Mouse (Mus musculus): ENCODE results near the gene Rhbg. TPM values are rescaled to one million over a fixed set of nuclear protein-coding genes. Genes with fewer than 3 reads are reported as not detected.
"Not testable (repeated sequence)": the region's sequence is repeated elsewhere in the genome, so short reads cannot be mapped to it uniquely, and the experiment has no call there.

Rhbg gene
- polyA plus RNA-seq, 1 experiment: 94.4 TPM

DNA sequence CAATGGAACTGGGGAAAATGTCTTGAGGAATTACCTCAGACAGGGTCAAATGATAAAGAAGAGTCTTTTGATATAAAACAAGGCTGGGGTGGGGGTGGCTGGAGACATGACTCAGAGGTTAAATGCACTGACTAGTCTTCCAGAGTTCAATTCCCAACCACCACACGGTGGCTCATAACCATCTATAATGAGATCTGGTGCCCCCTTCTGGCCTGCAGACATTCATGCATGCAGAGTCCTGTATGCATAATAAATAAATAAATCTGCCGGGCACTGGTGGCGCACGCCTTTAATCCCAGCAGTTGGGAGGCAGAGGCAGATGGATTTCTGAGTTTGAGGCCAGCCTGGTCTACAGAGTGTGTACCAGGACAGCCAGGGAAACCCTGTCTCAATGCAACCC, 37.5 kb upstream of the Rhbg start:
- 32% methylated on average over 4 of the region's 4 CpGs for WGBS
- H3K4me3 ChIP-seq (ENCODE audit: insufficient read depth, low read depth, low read length): no peak overlapping the region
- TF ChIP-seq CTCF (conservative IDR thresholded peaks at IDR 0.05; ENCODE audit: insufficient read depth, insufficient read length, low read depth, low read length): peak; percentile 47
- TF ChIP-seq POLR2A (IDR thresholded peaks at IDR 0.05; ENCODE audit: low read depth, low read length): no peak
- H3K27me3 ChIP-seq (replicated peaks; ENCODE audit: control insufficient read depth, insufficient read depth, low read length): no peaks in the 10 kb centered on the region
- peak; percentile 34 for DNase-seq
- no peaks in the 10 kb centered on the region for H3K36me3 ChIP-seq (ENCODE audit: control insufficient read depth, insufficient read depth, low read length)
- peaks cover 3% of the 10 kb centered on the region; the same call in 1 of the 2 replicates for H3K4me1 ChIP-seq (ENCODE audit: control insufficient read depth, insufficient read depth, low read length)
- H3K27ac ChIP-seq (ENCODE audit: insufficient read depth, low read depth, low read length): no peak overlapping the region

DNA sequence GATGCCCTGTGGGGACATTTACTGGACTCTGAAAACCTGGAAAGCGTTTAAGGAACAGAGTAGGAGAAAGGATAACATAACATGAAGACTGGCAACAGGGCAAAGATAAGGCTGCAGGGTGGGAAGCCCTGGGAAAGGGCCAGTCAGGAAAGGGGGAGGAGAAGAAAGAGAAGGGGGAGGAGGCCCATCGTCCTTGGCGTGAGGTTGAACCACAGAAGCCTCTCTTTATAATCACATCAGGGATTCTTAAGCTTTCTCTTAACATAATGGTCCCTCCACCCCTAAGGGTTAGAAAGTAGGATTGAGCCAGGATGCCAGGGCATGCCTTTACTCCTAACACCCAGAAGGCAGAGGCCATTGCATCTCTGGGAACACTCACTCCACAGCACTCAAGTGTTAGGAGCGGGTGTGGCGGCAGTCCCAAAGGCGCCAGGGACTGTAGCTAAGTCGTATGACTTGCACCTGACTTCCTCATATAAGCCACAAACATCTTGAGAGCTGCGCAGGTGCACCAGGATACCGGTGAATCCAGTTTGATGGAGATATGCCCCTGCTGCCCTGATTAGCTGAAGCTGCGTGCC, 33.7 kb upstream of the Rhbg start:
- DNase-seq; H3K27ac ChIP-seq (ENCODE audit: insufficient read depth, low read depth, low read length); H3K36me3 ChIP-seq (ENCODE audit: control insufficient read depth, insufficient read depth, low read length); H3K4me1 ChIP-seq (ENCODE audit: control insufficient read depth, insufficient read depth, low read length); H3K27me3 ChIP-seq (replicated peaks; ENCODE audit: control insufficient read depth, insufficient read depth, low read length); H3K4me3 ChIP-seq (ENCODE audit: insufficient read depth, low read depth, low read length): not testable (repeated sequence)
- WGBS: 90% methylated on average over 10 of the region's 10 CpGs

DNA sequence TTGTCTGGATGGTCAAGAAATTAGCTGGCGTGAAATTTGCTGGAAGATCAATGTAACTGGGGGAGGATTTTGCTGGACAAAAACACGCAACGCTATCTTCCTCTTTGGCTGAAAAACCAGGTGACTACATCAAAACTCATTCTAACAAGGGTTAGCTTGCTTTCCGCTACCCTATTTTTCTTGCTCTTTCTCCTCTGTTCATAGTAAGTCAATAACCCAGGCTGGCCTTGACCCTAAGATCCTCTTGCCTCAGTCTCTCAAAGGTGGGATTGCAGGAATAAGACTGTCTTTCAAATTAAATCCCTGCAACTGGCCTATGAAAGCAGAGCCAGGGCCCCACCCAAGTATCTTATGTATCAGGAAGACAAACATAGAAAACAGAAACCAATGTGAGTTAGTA, 32.6 kb upstream of the Rhbg start, which contains the start of gene Gm38392:
Gm38392 (minus strand) TSS at position 101 of the 400 bp plus-strand sequence.
- 97% methylated on average over 4 of the region's 4 CpGs for WGBS
- Histone ChIP-seq H3K36me3 (ENCODE audit: control insufficient read depth, insufficient read depth, low read length) (no peaks in the 10 kb centered on the region), H3K4me1 (ENCODE audit: control insufficient read depth, insufficient read depth, low read length) (no peaks in the 10 kb centered on the region), H3K27me3 (replicated peaks; ENCODE audit: control insufficient read depth, insufficient read depth, low read length) (no peaks in the 10 kb centered on the region), H3K4me3 (ENCODE audit: insufficient read depth, low read depth, low read length) (no peak within 1 kb of the TSS), H3K27ac (ENCODE audit: insufficient read depth, low read depth, low read length) (no peak within 1 kb of the TSS)
- no peak for DNase-seq
- no peak for TF ChIP-seq POLR2A (IDR thresholded peaks at IDR 0.05; ENCODE audit: low read depth, low read length)
- no peak for TF ChIP-seq CTCF (conservative IDR thresholded peaks at IDR 0.05; ENCODE audit: insufficient read depth, insufficient read length, low read depth, low read length)

DNA sequence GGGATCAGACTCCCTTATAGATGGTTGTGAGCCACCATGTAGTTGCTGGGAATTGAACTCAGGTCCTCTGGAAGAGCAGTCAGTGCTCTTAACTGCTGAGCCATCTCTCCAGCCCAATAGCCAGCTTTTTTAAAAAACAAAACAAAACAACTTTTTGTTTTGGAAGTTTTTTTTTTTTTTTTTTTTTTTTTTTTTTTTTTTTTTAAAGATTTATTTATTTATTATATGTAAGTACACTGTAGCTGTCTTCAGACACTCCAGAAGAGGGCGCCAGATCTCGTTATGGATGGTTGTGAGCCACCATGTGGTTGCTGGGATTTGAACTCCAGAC, 31.0 kb upstream of the Rhbg start:
- 71% methylated on average over 2 of the region's 2 CpGs for WGBS
- not testable (repeated sequence) for DNase-seq; H3K4me3 ChIP-seq (ENCODE audit: insufficient read depth, low read depth, low read length)

GRCm38 (mm10) chr3:88284815-88285564, 30.5 kb upstream of the Rhbg start:
- not testable (repeated sequence) for DNase-seq; H3K27me3 ChIP-seq (replicated peaks; ENCODE audit: control insufficient read depth, insufficient read depth, low read length); H3K36me3 ChIP-seq (ENCODE audit: control insufficient read depth, insufficient read depth, low read length); H3K4me3 ChIP-seq (ENCODE audit: insufficient read depth, low read depth, low read length); H3K27ac ChIP-seq (ENCODE audit: insufficient read depth, low read depth, low read length); H3K4me1 ChIP-seq (ENCODE audit: control insufficient read depth, insufficient read depth, low read length)
- 96% methylated on average over 14 of the region's 14 CpGs for WGBS

More for the DNA sequence above, 31.0 kb upstream of the Rhbg start:
- not testable (repeated sequence) for H3K27ac ChIP-seq (ENCODE audit: insufficient read depth, low read depth, low read length); H3K36me3 ChIP-seq (ENCODE audit: control insufficient read depth, insufficient read depth, low read length); H3K4me1 ChIP-seq (ENCODE audit: control insufficient read depth, insufficient read depth, low read length); H3K27me3 ChIP-seq (replicated peaks; ENCODE audit: control insufficient read depth, insufficient read depth, low read length)

DNA sequence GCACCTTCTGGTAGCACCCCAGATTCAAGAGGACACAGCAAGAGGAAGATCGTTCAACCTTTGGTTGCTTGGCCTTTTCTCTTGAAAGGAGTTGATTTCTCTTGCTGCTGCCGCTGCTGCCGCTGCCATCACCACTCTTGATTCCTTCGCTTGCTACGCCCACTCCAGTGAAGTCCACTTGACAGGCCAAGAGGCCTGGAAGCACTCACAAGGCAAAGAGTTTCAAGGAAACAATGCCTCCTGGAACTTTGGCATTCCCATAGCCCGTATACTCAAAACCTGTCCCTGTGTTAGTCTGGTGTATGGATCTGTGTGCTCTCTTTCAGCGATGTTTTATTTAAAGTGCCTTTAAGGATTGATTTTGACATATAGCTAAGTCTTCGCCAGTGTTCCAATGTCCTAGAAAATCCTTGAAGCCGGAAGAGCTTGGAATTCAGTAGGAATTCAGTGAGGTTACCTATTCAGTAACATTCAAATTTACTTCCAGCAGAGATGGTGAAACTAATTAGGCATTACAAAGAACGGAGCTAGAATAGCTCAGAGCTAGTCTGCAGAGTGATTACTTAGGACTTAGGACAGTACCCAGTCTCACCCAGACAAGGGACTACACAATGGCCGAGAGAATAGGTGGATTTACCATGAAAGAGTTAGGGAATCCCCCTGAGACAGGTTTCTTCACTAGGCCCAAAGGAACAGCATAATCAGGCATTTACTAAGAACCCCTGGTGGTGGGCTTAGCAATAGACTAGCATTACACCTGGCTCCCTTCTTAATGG, 26.8 kb upstream of the Rhbg start:
- not testable (repeated sequence) for H3K36me3 ChIP-seq (ENCODE audit: control insufficient read depth, insufficient read depth, low read length); H3K4me3 ChIP-seq (ENCODE audit: insufficient read depth, low read depth, low read length); H3K27ac ChIP-seq (ENCODE audit: insufficient read depth, low read depth, low read length); DNase-seq; H3K27me3 ChIP-seq (replicated peaks; ENCODE audit: control insufficient read depth, insufficient read depth, low read length); H3K4me1 ChIP-seq (ENCODE audit: control insufficient read depth, insufficient read depth, low read length)
- 78% methylated on average over 11 of the region's 11 CpGs for WGBS

DNA sequence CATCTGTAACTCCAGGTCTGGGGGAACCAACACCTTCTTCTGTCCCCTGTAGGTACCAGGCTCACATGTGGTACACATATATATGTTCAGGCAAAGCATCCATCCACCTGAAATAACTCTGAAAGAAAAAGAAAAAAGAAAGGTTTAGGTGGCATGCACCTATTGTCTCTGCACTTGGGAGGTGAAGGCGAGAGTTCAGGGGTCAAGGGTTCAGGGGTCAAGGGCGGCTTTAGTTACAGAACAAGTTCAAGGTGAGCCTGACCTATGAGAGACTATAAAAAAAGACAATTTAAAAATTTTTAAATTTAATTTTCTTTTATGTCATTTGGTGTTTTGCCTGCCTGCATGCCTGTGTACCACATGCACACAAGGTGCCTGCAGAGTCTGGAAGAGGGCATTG, 25.5 kb upstream of the Rhbg start:
- Histone ChIP-seq H3K27ac (ENCODE audit: insufficient read depth, low read depth, low read length) (no peak overlapping the region), H3K4me3 (ENCODE audit: insufficient read depth, low read depth, low read length) (no peak overlapping the region), H3K4me1 (ENCODE audit: control insufficient read depth, insufficient read depth, low read length) (no peaks in the 10 kb centered on the region), H3K27me3 (replicated peaks; ENCODE audit: control insufficient read depth, insufficient read depth, low read length) (no peaks in the 10 kb centered on the region), H3K36me3 (ENCODE audit: control insufficient read depth, insufficient read depth, low read length) (no peaks in the 10 kb centered on the region)
- DNase-seq: no peak
- 91% methylated on average over 2 of the region's 2 CpGs for WGBS
- TF ChIP-seq POLR2A (IDR thresholded peaks at IDR 0.05; ENCODE audit: low read depth, low read length) (no peak), CTCF (conservative IDR thresholded peaks at IDR 0.05; ENCODE audit: insufficient read depth, insufficient read length, low read depth, low read length) (no peak)
